Mouse (Mus musculus): ENCODE data around the gene Xylt1.

DNA sequence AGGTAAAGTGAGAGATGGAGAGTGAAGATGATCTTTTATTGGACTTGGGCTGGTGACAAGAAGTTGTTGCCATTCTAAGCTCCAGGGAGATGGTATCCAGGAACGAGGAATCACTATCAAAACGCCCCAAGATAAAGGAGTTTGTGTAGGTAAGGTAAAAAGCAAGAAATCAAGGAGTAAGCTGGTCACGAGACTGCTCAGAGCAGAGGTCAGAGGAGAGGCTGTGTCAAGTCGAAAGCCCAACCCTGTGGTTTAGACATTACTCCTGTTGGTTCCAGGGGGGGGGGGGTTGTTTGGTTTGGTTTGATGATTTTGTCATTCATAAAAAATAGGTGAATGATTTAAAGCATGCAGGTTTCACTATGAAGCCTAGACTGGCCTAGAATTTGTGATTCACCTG, 209.0 kb downstream of the Xylt1 start:
- no peak for TF ChIP-seq TAL1 (IDR thresholded peaks at IDR 0.05; ENCODE audit: low read length)
- no peak for TF ChIP-seq CTCF (IDR thresholded peaks at IDR 0.05 in 2 of 3, conservative IDR thresholded peaks at IDR 0.05 in 1 of 3; ENCODE audit: control insufficient read depth in 1 of 3, insufficient read depth in 1 of 3, low read depth in 2 of 3, low read length in 3 of 3, poor library complexity in 1 of 3, severe bottlenecking in 1 of 3)
- no peak for TF ChIP-seq MYC (IDR thresholded peaks at IDR 0.05; ENCODE audit: low read depth, low read length)
- no peak for TF ChIP-seq ELF1 (IDR thresholded peaks at IDR 0.05; ENCODE audit: low read depth, low read length)
- TF ChIP-seq POLR2A (IDR thresholded peaks at IDR 0.05; ENCODE audit: control insufficient read depth in 1 of 2, insufficient read depth in 1 of 2, low read depth in 1 of 2, low read length in 2 of 2, poor library complexity in 1 of 2) = no peak
- TF ChIP-seq USF1 (IDR thresholded peaks at IDR 0.05; ENCODE audit: low read depth, low read length) = no peak

All from MEL (cell line).